Mouse (Mus musculus) testis, postnatal 10 days (tissue): ENCODE data around the gene Mtg1.

Experiments
- DNase-seq: peaks from one replicate; pipeline ENCODE4 v3.0.0; 2021; ENCODE audit warnings: low spot score

Gene Mtg1

GRCm38 (mm10) chr7:140137135-140138020 is at the start of gene Mtg1:
Gene Mtg1, plus strand, starts transcription at chr7:140137564.
- peak; percentile 97 for DNase-seq

- no peak for DNase-seq
Observed at GRCm38 (mm10) chr7:140090601-140091000, 46.8 kb upstream of the Mtg1 start.

DNA sequence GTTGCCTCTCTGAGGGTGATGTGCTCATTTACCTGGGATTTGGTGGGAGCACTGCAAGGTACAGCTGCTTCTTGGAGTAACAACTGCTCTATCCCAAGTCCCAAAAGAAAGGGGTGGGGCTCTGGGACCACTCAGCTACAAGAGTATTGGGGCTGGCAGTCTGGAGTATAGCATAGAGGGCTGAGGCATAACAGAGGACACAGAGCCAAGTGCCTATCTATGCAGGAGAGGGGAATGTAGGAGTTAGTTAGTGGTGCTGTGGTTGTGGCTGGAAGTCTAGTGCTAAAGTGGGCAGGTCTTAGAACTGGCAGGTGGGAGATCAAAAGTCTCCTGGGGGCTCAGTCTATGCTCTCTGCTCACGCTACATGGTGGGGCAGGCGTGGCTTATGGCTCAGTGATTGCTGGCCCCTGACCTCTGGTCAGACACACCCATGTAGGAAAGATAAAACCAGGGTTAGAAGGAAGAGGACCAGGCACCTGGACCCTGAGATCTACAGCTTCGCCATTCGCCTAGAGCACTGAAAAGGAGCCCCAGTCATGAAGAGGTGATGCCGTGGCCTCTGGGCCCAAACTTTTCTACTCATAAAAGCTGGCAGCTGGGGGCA is 44.3 kb upstream of the Mtg1 start, which contains the start of gene Prap1:
Prap1 (plus strand) TSS at position 472 of the 605 bp plus-strand sequence.
- DNase-seq = no peak

DNA sequence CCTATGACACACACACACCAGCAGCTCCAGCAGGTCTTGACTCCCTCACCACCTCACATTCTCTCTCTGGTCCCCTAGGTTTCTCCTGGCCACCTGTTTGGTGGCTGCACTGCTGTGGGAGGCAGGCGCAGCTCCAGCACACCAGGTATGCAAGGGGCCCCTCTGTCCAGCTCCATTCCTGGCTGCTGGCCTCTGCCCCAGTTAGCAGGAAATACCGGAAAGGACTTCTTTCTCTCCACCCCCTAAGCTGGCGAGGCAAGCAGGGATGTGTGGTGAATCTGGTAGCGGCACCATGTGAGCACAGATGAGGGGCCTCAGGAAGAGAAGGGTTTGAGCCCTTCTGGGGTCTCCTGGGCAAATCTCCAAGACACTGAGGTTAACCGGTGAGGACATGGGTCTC is 42.4 kb upstream of the Mtg1 start:
- no peak for DNase-seq

- DNase-seq = no peak
Observed at GRCm38 (mm10) chr7:140095556-140095955, 41.8 kb upstream of the Mtg1 start.

DNA sequence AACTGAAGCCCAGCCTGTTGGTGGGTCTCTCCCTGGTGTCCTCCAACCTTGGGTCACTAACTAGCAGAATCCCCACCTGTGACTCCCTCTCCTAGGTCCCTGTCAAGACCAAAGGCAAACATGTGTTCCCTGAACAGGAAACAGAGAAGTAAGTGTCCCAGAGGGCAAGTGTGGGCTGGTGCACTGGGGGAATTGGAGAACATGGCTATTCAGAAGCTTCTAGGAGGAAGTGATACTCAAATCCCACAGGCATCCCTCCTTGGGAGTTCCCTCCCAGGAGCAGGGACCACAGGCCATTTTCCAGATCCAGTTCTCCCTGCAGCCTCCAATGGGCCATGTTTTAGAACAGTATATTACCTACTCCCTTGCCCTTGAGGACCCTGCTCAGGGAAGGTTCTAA is 41.3 kb upstream of the Mtg1 start:
- DNase-seq = no peak

- no peak for DNase-seq
Observed at GRCm38 (mm10) chr7:140098466-140098865, 38.9 kb upstream of the Mtg1 start.

- DNase-seq = no peak
Observed at GRCm38 (mm10) chr7:140101498-140101897, 35.9 kb upstream of the Mtg1 start.

DNA sequence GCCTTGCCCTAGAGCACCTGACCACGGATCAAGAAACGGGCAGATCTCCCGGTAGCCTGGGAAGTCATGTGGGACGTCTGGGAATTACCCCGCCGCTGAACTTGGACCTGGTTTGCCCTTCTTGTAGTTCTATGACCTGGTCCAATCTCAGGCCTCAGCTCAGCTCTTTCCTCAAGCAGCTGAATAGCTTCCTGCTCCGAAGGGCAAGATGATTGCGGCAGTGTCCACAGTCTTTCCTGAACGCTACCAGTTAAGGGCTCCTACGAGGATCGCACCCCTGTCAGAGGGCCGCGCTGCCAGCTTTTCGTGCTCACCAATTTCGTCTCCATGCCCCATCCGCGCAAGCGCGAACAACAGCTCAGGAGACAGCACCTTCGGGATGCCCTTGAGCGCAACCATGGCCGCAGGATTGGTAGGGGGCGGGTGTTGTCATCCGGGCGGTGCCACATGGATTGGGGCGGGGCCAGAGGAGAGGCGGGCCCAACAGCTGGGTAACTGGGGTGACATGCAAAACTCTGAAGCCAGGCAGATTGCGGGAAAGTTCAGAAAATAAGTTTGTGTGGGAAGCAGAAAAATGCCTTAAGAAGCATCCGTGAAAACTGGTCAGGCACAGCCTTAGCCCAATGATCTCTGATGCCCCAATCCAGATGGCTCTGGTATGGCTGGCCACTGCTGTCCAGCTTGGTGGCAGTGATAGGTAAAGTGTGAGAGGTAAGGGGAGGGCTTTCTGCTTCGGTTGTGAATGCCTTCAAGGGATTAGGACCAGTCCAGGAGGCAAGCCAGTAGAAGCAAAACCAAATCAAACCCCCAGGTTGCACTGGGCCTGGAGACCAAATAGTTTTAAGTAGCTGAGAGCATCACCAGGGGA is 35.1 kb upstream of the Mtg1 start, which contains the start of gene Fuom:
Fuom (minus strand) TSS at position 449 of the 868 bp plus-strand sequence.
- peak; percentile 91 for DNase-seq

DNA sequence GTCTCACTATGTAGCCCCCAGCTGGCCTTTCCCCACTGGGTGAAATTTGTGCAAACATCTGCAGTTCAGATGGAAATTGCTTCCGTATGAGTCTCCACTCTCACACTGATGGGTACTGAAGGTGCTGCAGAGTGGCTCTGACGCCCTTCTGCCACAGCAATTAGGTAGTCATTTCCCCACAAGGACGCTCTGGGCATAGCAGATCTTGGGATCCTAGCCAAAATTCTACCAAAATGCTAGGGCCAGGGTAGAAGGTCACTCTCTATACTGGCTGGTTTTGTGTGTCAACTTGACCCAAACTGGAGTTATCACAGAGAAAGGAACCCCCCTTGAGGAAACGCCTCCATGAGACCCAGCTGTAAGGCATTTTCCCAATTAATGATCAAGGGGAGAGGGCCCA is 33.4 kb upstream of the Mtg1 start:
- DNase-seq = no peak

GRCm38 (mm10) chr7:140111943-140112342 is 25.4 kb upstream of the Mtg1 start:
- no peak for DNase-seq

GRCm38 (mm10) chr7:140115583-140116328 is 21.6 kb upstream of the Mtg1 start, which contains the start of gene Paox:
Gene Paox, plus strand, starts transcription at chr7:140115799.
- peak; percentile 57 for DNase-seq

DNA sequence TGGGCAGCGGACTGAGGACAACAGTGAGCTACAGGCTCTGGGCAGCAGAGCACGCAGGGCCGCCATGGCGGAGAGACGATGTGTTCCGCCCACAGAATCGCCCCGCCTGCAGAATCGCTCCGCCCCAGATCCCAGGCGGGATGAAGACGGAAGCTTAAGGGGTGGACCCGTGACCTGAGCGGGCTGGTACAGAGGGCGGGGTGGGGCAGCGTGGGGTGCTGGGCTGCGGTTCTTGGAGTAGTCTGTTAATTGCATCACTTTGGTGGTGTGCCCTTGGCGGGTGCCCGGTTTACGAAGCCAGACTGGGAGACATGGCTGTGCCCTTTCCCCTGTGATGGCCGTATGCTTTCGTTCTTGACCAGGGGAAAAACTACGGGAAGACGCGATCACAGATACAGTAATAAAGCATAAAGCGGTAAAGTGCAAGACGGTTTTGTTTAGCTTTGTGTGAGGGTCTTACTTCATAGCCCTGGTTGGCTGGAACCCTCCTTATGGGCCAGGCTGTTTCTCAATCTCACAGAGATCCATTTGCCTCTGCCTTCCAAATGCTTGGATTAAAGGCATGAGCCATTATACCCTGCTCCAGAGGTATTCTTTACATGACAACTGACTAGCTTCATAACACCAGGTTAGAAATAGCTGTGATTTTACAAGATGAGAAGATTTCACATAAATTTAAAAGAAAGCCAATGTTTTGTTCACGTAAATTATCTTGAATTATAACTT is 20.9 kb upstream of the Mtg1 start, which contains the start of gene Echs1:
Echs1 (minus strand) TSS at position 148 of the 726 bp plus-strand sequence.
- DNase-seq = peak; percentile 90

DNA sequence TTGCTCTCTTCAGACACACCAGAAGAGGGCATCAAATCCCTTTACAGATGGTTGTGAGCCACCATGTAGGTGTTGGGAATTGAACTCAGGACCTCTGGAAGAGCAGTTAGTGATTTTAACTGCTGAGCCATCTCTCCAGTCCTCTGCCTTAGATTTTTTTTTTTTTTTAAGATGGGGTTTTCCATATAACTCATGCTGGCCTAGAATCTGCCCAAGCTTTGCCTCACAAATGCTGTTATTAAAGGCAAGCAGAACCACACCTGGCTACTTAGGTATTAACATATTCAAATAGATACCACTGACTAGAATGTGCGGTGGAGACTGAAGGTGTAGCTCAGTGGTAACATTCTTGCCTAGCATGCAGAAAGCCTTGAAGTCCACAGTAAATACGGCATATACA is 16.9 kb upstream of the Mtg1 start:
- no peak for DNase-seq

DNA sequence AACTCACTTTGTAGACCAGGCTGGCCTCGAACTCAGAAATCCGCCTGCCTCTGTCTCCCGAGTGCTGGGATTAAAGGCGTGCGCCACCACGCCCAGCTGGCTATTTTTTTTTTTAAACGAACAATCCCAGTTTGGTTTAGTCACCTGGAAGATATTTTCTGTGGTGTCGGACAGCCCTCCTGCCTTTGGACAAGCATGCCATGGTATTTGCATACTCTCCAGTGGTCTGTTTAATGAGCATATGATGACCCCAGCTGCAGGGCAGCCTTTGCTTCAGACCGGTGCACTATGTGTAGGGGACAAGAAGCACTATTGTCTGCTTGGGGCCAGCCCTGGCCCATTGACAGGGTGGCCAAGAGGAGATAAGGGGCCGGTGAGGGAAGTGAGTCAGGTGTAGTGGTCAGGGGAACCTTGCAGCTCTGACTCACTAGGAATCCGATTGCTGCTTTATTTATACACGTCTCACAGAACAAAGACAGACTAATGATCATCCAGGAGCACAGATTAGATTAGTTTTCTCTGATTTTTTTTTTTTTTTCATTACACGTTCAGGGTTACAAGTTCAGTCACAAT is 15.9 kb upstream of the Mtg1 start:
- no peak for DNase-seq

GRCm38 (mm10) chr7:140122765-140123164 is 14.6 kb upstream of the Mtg1 start:
- DNase-seq = no peak

DNA sequence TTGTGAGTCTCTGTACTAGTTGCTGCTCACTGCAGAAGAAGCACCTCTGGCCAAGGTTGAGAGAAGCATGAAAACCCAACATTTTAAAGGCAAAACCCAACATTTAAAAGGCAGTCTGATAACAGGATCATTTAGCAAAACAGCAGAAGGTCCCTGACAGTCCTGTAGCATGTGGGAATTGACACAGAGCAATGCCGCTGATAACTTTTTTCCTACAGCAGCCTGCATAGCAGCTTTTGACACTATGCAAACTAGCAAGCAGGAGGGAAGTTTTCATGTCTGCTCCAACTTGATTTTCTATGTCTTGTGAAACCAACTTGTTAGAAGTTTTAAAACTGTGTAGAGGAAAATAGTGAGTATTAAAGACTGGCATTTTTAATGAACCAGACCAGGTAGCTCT is 13.0 kb upstream of the Mtg1 start:
- DNase-seq = no peak

- DNase-seq = peak; percentile 99
Observed at GRCm38 (mm10) chr7:140125278-140126021, 11.9 kb upstream of the Mtg1 start.

GRCm38 (mm10) chr7:140126022-140126350 is 11.4 kb upstream of the Mtg1 start:
- no peak for DNase-seq

- DNase-seq = no peak
Observed at GRCm38 (mm10) chr7:140126934-140127333, 10.4 kb upstream of the Mtg1 start.
